Mouse (Mus musculus) embryonic facial prominence, embryonic 13.5 days (tissue): Measurements from ENCODE around the gene Kcnh2. TPM values are rescaled to one million over a fixed set of nuclear protein-coding genes. Genes with fewer than 3 reads are reported as not detected.

Source experiments
- polyA plus RNA-seq: library from polyadenylated mRNA; unstranded; fragments of >200 nt; fragmentation: Nextera tagmentation; extraction: Ambion mirVana; gene quantifications from 2 replicates; pipeline ENCODE4 v1.2.1, GENCODE M21; 2015

The Kcnh2 gene
- polyA plus RNA-seq, 1 experiment from 2014 or later: 1.3 TPM

Other genes with a start within 250 kb of the Kcnh2 start
- 20.2 and 21.0 TPM in 2 replicates for gene Nupl2, start 186.6 kb downstream of the Kcnh2 start, polyA plus RNA-seq
- gene Nos3, start 13.2 kb upstream of the Kcnh2 start, polyA plus RNA-seq: 5.4 and 5.9 TPM in 2 replicates
- gene Atg9b, start 40.5 kb upstream of the Kcnh2 start, polyA plus RNA-seq: 0.25 and 0.50 TPM in 2 replicates
- 39.9 and 44.9 TPM in 2 replicates for gene Abcb8, start 42.1 kb upstream of the Kcnh2 start, polyA plus RNA-seq
- gene Asic3, start 61.8 kb upstream of the Kcnh2 start, polyA plus RNA-seq: 3.3 and 3.5 TPM in 2 replicates
- gene Cdk5, start 71.9 kb upstream of the Kcnh2 start, polyA plus RNA-seq: 55.7 and 62.1 TPM in 2 replicates
- 41.0 and 41.2 TPM in 2 replicates for gene Slc4a2, start 72.2 kb upstream of the Kcnh2 start, polyA plus RNA-seq
- 106 and 109 TPM in 2 replicates for gene Fastk, start 93.7 kb upstream of the Kcnh2 start, polyA plus RNA-seq
- gene Tmub1, start 96.2 kb upstream of the Kcnh2 start, polyA plus RNA-seq: 20.2 and 22.8 TPM in 2 replicates
- 31.5 and 31.6 TPM in 2 replicates for gene Agap3, start 100.6 kb upstream of the Kcnh2 start, polyA plus RNA-seq
- gene Gbx1, start 175.6 kb upstream of the Kcnh2 start, polyA plus RNA-seq: 0.11 TPM in 1 of 2 replicates, not detected in the other
- 0.56 and 0.63 TPM in 2 replicates for gene Asb10, start 189.4 kb upstream of the Kcnh2 start, polyA plus RNA-seq
- gene 4931409K22Rik, start 205.2 kb upstream of the Kcnh2 start, polyA plus RNA-seq: 0.11 TPM in 1 of 2 replicates, not detected in the other
- 112 and 115 TPM in 2 replicates for gene Abcf2, start 225.9 kb upstream of the Kcnh2 start, polyA plus RNA-seq
- gene Chpf2, start 235.1 kb upstream of the Kcnh2 start, polyA plus RNA-seq: 24.2 and 26.4 TPM in 2 replicates